Mouse (Mus musculus) intestine, embryonic 14.5 days (tissue): ENCODE data around the gene Sez6. TPM values are rescaled to one million over a fixed set of nuclear protein-coding genes. Genes with fewer than 3 reads are reported as not detected.

ENCODE experiments used
- ATAC-seq: fragments of 200-750 bp; cut with Nextera tagmentation; replicated peaks from 2 replicates; pipeline ENCODE4 v1.8.0; 2017; ENCODE audit warnings: low read depth, moderate number of reproducible peaks, moderate TSS enrichment, moderate library complexity; ENCODE audit not compliant: low FRiP score, low TSS enrichment
- DNase-seq: peaks from one replicate; pipeline ENCODE4 v3.0.0-alpha.2; 2018; ENCODE audit warnings: low spot score
- H3K27ac ChIP-seq: fragments of 300-500 bp; sonication (generic); 2 replicates; pipeline ENCODE4 v1.5.1; 2014; ENCODE audit warnings: low read depth, mild to moderate bottlenecking, control low read depth
- H3K27me3 ChIP-seq: fragments of 300-500 bp; sonication (generic); replicated peaks from 2 replicates; pipeline ENCODE4 v1.6.1; 2014; ENCODE audit warnings: low read length, control low read depth; ENCODE audit not compliant: control insufficient read depth, insufficient read depth
- H3K36me3 ChIP-seq: fragments of 300-500 bp; sonication (generic); 2 replicates; pipeline ENCODE4 v1.6.1; 2014; ENCODE audit warnings: low read length, control low read depth; ENCODE audit not compliant: control insufficient read depth, insufficient read depth
- H3K4me1 ChIP-seq: fragments of 300-500 bp; sonication (generic); replicated peaks from 2 replicates; pipeline ENCODE4 v1.6.1; 2014; ENCODE audit warnings: low read length, control low read depth, mixed read lengths; ENCODE audit not compliant: control insufficient read depth, insufficient read depth
- H3K4me2 ChIP-seq: fragments of 300-500 bp; sonication (generic); 2 replicates; pipeline ENCODE4 v1.6.1; 2014; ENCODE audit warnings: low read length
- H3K4me3 ChIP-seq: fragments of 300-500 bp; sonication (generic); 2 replicates; pipeline ENCODE4 v1.5.1; 2014; ENCODE audit warnings: low read depth, low read length, control low read depth, mixed read lengths
- H3K9ac ChIP-seq: fragments of 300-500 bp; sonication (generic); 2 replicates; pipeline ENCODE4 v1.6.1; 2014; ENCODE audit warnings: mild to moderate bottlenecking, low read length
- H3K9me3 ChIP-seq: fragments of 300-500 bp; sonication (generic); 2 replicates; pipeline ENCODE4 v1.6.1; 2016; ENCODE audit warnings: low read length, control low read depth; ENCODE audit not compliant: control insufficient read depth
- WGBS: fragments of 180-500 bp; shearing (Covaris S2); extraction: QIAGEN DNeasy Blood & Tissue Kit; methylation state at CpG from one replicate; pipeline ENCODE4 v1.1.7; 2014; 5-methylcytosine and 5-hydroxymethylcytosine counted together
- polyA plus RNA-seq: library from polyadenylated mRNA; unstranded; fragments of >200 nt; fragmentation: Nextera tagmentation; extraction: Ambion mirVana; gene quantifications from 2 replicates; pipeline ENCODE4 v1.2.1, GENCODE M21; 2014

Gene Sez6
- polyA plus RNA-seq: 1.0 and 1.4 TPM in 2 replicates

GRCm38 (mm10) chr11:77930751-77931540 lies at the start of gene Sez6:
Gene Sez6, plus strand, starts transcription at chr11:77930800.
- no peaks in the 10 kb centered on the region for H3K9me3 ChIP-seq
- H3K4me1 ChIP-seq: peaks cover 7% of the 10 kb centered on the region
- DNase-seq: peak; percentile 90
- H3K27me3 ChIP-seq: peaks cover 72% of the 10 kb centered on the region
- H3K4me3 ChIP-seq: peak within 1 kb of the TSS; percentile 43
- H3K9ac ChIP-seq: no peak within 1 kb of the TSS
- H3K36me3 ChIP-seq: no peaks in the 10 kb centered on the region
- H3K4me2 ChIP-seq: peak within 1 kb of the TSS; percentile 93
- WGBS: under 1% methylated on average over 84 of the region's 94 CpGs
- peak; percentile 70 for ATAC-seq
- no peak within 1 kb of the TSS for H3K27ac ChIP-seq

DNA sequence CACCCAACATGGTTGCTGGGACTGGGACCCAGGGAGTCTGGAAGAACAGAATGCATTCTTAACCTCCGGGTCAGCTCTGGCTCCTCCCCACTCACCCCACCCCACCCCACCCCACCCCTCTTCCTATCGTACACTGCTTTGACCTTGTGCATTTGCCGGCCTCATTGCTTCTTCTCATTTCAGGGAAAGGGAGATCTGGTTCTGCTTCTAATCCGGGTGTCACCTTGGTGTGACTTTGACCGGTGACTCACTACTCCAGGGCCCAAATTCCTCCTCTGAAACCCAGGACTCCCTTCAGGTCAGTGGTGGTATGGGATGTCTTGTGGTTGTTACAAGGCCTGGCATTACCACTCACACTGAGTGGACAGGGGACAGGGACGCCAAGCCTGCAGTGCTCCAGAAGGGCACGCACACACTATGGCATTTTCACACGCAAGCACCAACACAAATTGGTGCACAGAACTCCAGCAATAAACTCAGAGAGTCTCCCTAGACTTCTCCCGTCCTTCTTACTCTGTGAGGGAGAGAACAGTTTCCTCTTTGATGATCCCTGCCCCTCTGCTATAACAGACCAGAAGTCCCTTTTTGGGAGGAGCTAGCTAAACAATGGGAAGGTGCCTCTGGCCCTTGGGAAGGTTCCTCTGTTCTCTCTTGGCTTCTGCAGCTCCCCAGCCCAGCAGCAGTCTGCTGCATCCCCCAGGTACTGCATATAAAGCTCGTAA lies 45.9 kb upstream of the Sez6 start:
- Histone ChIP-seq H3K4me3 (no peak overlapping the region), H3K36me3 (no peaks in the 10 kb centered on the region), H3K4me1 (peaks cover 32% of the 10 kb centered on the region), H3K9me3 (no peaks in the 10 kb centered on the region), H3K27me3 (no peaks in the 10 kb centered on the region), H3K27ac (no peak overlapping the region), H3K9ac (no peak overlapping the region), H3K4me2 (no peak overlapping the region)
- ATAC-seq (0 out of 2 replicates have a peak, but pooled peaks have one; percentile 42), DNase-seq (no peak)
- 39% methylated on average over 10 of the region's 10 CpGs for WGBS

- H3K9me3 ChIP-seq: no peaks in the 10 kb centered on the region
- H3K27me3 ChIP-seq: no peaks in the 10 kb centered on the region
- H3K36me3 ChIP-seq: no peaks in the 10 kb centered on the region
- 35% methylated on average over 8 of the region's 8 CpGs for WGBS
- H3K4me2 ChIP-seq: no peak overlapping the region
- ATAC-seq (no peak), DNase-seq (no peak)
- H3K4me3 ChIP-seq: no peak overlapping the region
- H3K27ac ChIP-seq: no peak overlapping the region
- H3K9ac ChIP-seq: no peak overlapping the region
- peaks cover 32% of the 10 kb centered on the region for H3K4me1 ChIP-seq
Measured at GRCm38 (mm10) chr11:77885246-77885575, 45.4 kb upstream of the Sez6 start.

GRCm38 (mm10) chr11:77887373-77887960 lies 43.1 kb upstream of the Sez6 start:
- Histone ChIP-seq H3K4me1 (peaks cover 32% of the 10 kb centered on the region), H3K27me3 (no peaks in the 10 kb centered on the region), H3K4me3 (no peak overlapping the region), H3K36me3 (no peaks in the 10 kb centered on the region), H3K9me3 (no peaks in the 10 kb centered on the region), H3K9ac (no peak overlapping the region), H3K27ac (no peak overlapping the region), H3K4me2 (peak overlapping the region; percentile 27)
- DNase-seq (no peak), ATAC-seq (0 out of 2 replicates have a peak, but pooled peaks have one; percentile 51)
- 27% methylated on average over 17 of the region's 17 CpGs for WGBS

- no peaks in the 10 kb centered on the region for H3K36me3 ChIP-seq
- 84% methylated on average over 5 of the region's 5 CpGs for WGBS
- H3K4me2 ChIP-seq: no peak overlapping the region
- H3K4me1 ChIP-seq: peaks cover 43% of the 10 kb centered on the region
- no peaks in the 10 kb centered on the region for H3K9me3 ChIP-seq
- ATAC-seq (no peak), DNase-seq (no peak)
- H3K9ac ChIP-seq: no peak overlapping the region
- no peak overlapping the region for H3K4me3 ChIP-seq
- no peaks in the 10 kb centered on the region for H3K27me3 ChIP-seq
- no peak overlapping the region for H3K27ac ChIP-seq
Measured at GRCm38 (mm10) chr11:77888846-77889245, 41.8 kb upstream of the Sez6 start.

DNA sequence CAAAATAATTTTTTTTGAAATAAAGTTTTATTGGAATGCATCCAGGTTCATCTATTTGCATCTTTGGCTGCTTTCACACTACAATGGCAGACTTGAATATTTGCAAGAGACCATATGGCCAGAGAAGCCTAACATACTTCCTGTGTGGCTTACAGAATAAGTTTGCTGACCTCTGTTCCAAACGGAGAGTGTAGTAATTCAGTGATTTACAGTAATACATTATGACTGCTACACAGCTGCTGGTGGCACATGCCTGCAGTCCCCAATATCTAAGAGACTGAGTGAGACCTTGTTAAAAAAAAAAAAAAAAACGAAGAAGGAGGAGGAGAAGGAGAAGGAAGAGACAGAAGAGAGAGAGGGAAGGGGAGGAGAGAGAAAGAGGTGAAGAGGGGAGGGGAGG lies 41.1 kb upstream of the Sez6 start:
- WGBS: 9% methylated on average over 1 of the region's 2 CpGs
- no peak overlapping the region for H3K4me2 ChIP-seq
- H3K27me3 ChIP-seq: no peaks in the 10 kb centered on the region
- DNase-seq: no peak
- no peak overlapping the region for H3K9ac ChIP-seq
- H3K36me3 ChIP-seq: no peaks in the 10 kb centered on the region
- H3K4me3 ChIP-seq: no peak overlapping the region
- ATAC-seq: no peak
- peaks cover 40% of the 10 kb centered on the region for H3K4me1 ChIP-seq
- no peak overlapping the region for H3K27ac ChIP-seq
- H3K9me3 ChIP-seq: no peaks in the 10 kb centered on the region

DNA sequence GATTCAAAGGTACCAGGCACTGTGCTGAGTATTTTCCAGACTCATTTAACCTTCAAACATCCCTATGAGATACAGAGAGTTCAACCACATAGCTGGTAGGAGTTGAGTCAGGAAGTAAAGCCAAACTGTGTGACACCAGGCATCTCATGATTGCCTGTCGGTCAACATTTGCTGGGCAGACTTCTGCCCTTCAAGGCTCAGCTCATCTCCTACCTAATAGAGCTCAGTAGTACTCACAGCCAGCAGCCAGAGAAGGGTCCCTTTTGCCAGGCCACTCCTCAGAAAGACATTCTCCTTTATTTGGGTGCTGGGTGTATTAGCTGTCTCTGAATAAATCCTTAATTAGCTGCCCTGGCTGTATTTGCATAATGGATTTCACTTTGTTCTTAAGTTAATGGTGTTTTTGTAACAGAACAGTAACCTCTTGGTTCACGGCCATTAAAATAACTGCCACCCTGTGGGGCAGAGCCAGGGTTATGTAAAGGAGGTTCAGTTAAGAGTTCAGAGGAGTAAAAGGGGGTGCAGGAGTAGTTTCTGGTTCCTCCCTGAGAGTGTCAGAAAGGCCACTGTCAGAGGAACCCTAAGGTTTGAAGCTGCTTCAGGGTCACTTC lies 39.8 kb upstream of the Sez6 start:
- Histone ChIP-seq H3K27ac (no peak overlapping the region), H3K9me3 (no peaks in the 10 kb centered on the region), H3K9ac (no peak overlapping the region), H3K36me3 (no peaks in the 10 kb centered on the region), H3K27me3 (peaks cover under 1% of the 10 kb centered on the region; the same call in 1 of the 2 replicates), H3K4me1 (peaks cover 30% of the 10 kb centered on the region), H3K4me3 (no peak overlapping the region), H3K4me2 (no peak overlapping the region)
- no peak for ATAC-seq
- DNase-seq: no peak
- 82% methylated on average over 2 of the region's 2 CpGs for WGBS

GRCm38 (mm10) chr11:77892883-77893282 lies 37.7 kb upstream of the Sez6 start:
- no peak overlapping the region for H3K4me3 ChIP-seq
- H3K27ac ChIP-seq: no peak overlapping the region
- no peak overlapping the region for H3K9ac ChIP-seq
- DNase-seq (no peak), ATAC-seq (no peak)
- no peaks in the 10 kb centered on the region for H3K9me3 ChIP-seq
- H3K27me3 ChIP-seq: peaks cover 15% of the 10 kb centered on the region; the same call in 1 of the 2 replicates
- H3K4me1 ChIP-seq: peaks cover 19% of the 10 kb centered on the region
- H3K36me3 ChIP-seq: no peaks in the 10 kb centered on the region
- WGBS: 20% methylated on average over 5 of the region's 5 CpGs
- no peak overlapping the region for H3K4me2 ChIP-seq
